Mouse (Mus musculus): ENCODE results near the gene Slc9a9. TPM values are rescaled to one million over a fixed set of nuclear protein-coding genes. Genes with fewer than 3 reads are reported as not detected.
A peak's percentile ranks its signal among the peaks of the same experiment; 100 is the strongest.

Gene Slc9a9
- polyA plus RNA-seq, 1 experiment from 2014 or later = 4.9 TPM

- no peak overlapping the region for H3K4me2 ChIP-seq (replicated peaks)
- H3K27ac ChIP-seq = no peak overlapping the region
- 58% methylated on average over 12 of the region's 12 CpGs for WGBS
- H3K36me3 ChIP-seq = no peaks in the 10 kb centered on the region
- H3K9ac ChIP-seq = no peak overlapping the region
- H3K27me3 ChIP-seq = no peaks in the 10 kb centered on the region
- peaks cover 24% of the 10 kb centered on the region for H3K4me1 ChIP-seq
- no peaks in the 10 kb centered on the region for H3K9me3 ChIP-seq (replicated peaks)
- H3K4me3 ChIP-seq = no peak overlapping the region
- no peak for ATAC-seq (ENCODE audit: low FRiP score)
Observed at GRCm38 (mm10) chr9:95075856-95076255, 406.1 kb downstream of the Slc9a9 start.

- Histone ChIP-seq H3K9ac (no peak overlapping the region), H3K4me2 (replicated peaks) (no peak overlapping the region), H3K27me3 (no peaks in the 10 kb centered on the region), H3K27ac (no peak overlapping the region), H3K9me3 (replicated peaks) (no peaks in the 10 kb centered on the region), H3K36me3 (no peaks in the 10 kb centered on the region), H3K4me3 (no peak overlapping the region), H3K4me1 (peaks cover 16% of the 10 kb centered on the region)
- 74% methylated on average over 5 of the region's 5 CpGs for WGBS
- peak; percentile 54 for ATAC-seq (ENCODE audit: low FRiP score)
Observed at GRCm38 (mm10) chr9:95077938-95078337, 408.2 kb downstream of the Slc9a9 start.

GRCm38 (mm10) chr9:95078626-95079025 is 408.9 kb downstream of the Slc9a9 start:
- H3K36me3 ChIP-seq = no peaks in the 10 kb centered on the region
- peaks cover 13% of the 10 kb centered on the region for H3K4me1 ChIP-seq
- H3K9ac ChIP-seq = no peak overlapping the region
- H3K4me3 ChIP-seq = no peak overlapping the region
- no peaks in the 10 kb centered on the region for H3K9me3 ChIP-seq (replicated peaks)
- 58% methylated on average over 3 of the region's 3 CpGs for WGBS
- no peak overlapping the region for H3K27ac ChIP-seq
- ATAC-seq (ENCODE audit: low FRiP score) = no peak
- no peaks in the 10 kb centered on the region; the same call in 1 of the 2 replicates for H3K27me3 ChIP-seq
- H3K4me2 ChIP-seq (replicated peaks) = no peak overlapping the region

- Histone ChIP-seq H3K36me3 (no peaks in the 10 kb centered on the region), H3K9me3 (replicated peaks) (no peaks in the 10 kb centered on the region), H3K27ac (no peak overlapping the region), H3K4me3 (no peak overlapping the region), H3K4me2 (replicated peaks) (no peak overlapping the region), H3K4me1 (peaks cover 9% of the 10 kb centered on the region; the same call in 1 of the 2 replicates), H3K27me3 (no peaks in the 10 kb centered on the region; the same call in 1 of the 2 replicates), H3K9ac (no peak overlapping the region)
- no peak for ATAC-seq (ENCODE audit: low FRiP score)
Observed at GRCm38 (mm10) chr9:95079951-95080350, 410.2 kb downstream of the Slc9a9 start.

- no peaks in the 10 kb centered on the region for H3K9me3 ChIP-seq (replicated peaks)
- no peak overlapping the region for H3K9ac ChIP-seq
- no peak overlapping the region for H3K27ac ChIP-seq
- H3K27me3 ChIP-seq = no peaks in the 10 kb centered on the region; the same call in 1 of the 2 replicates
- ATAC-seq (ENCODE audit: low FRiP score) = no peak
- WGBS = 43% methylated on average over 8 of the region's 8 CpGs
- H3K36me3 ChIP-seq = no peaks in the 10 kb centered on the region
- H3K4me2 ChIP-seq (replicated peaks) = no peak overlapping the region
- H3K4me1 ChIP-seq = 0 out of 2 replicates have a peak, but pooled peaks cover 3% of the 10 kb centered on the region
- no peak overlapping the region for H3K4me3 ChIP-seq
Observed at GRCm38 (mm10) chr9:95086109-95086821, 416.6 kb downstream of the Slc9a9 start.

- Histone ChIP-seq H3K9me3 (replicated peaks) (no peaks in the 10 kb centered on the region), H3K4me3 (no peak overlapping the region), H3K4me2 (replicated peaks) (no peak overlapping the region), H3K4me1 (0 out of 2 replicates have a peak, but pooled peaks cover 3% of the 10 kb centered on the region), H3K27me3 (no peaks in the 10 kb centered on the region; the same call in 1 of the 2 replicates), H3K9ac (no peak overlapping the region), H3K27ac (no peak overlapping the region), H3K36me3 (no peaks in the 10 kb centered on the region)
- ATAC-seq (ENCODE audit: low FRiP score) = no peak
- 93% methylated on average over 4 of the region's 4 CpGs for WGBS
Observed at GRCm38 (mm10) chr9:95088221-95088620, 418.5 kb downstream of the Slc9a9 start.

GRCm38 (mm10) chr9:95089050-95089449 is 419.3 kb downstream of the Slc9a9 start:
- H3K27me3 ChIP-seq = no peaks in the 10 kb centered on the region
- no peaks in the 10 kb centered on the region for H3K36me3 ChIP-seq
- no peak overlapping the region for H3K4me2 ChIP-seq (replicated peaks)
- no peaks in the 10 kb centered on the region for H3K9me3 ChIP-seq (replicated peaks)
- no peak overlapping the region for H3K9ac ChIP-seq
- H3K27ac ChIP-seq = no peak overlapping the region
- H3K4me3 ChIP-seq = no peak overlapping the region
- 26% methylated on average over 6 of the region's 6 CpGs for WGBS
- peak; percentile 70 for ATAC-seq (ENCODE audit: low FRiP score)
- H3K4me1 ChIP-seq = 0 out of 2 replicates have a peak, but pooled peaks cover 3% of the 10 kb centered on the region

GRCm38 (mm10) chr9:95096486-95096885 is 426.8 kb downstream of the Slc9a9 start:
- no peaks in the 10 kb centered on the region for H3K4me1 ChIP-seq
- no peaks in the 10 kb centered on the region for H3K9me3 ChIP-seq (replicated peaks)
- no peaks in the 10 kb centered on the region for H3K27me3 ChIP-seq
- 95% methylated on average over 3 of the region's 3 CpGs for WGBS
- H3K4me3 ChIP-seq = no peak overlapping the region
- H3K27ac ChIP-seq = no peak overlapping the region
- no peak for ATAC-seq (ENCODE audit: low FRiP score)
- no peak overlapping the region for H3K9ac ChIP-seq
- no peak overlapping the region for H3K4me2 ChIP-seq (replicated peaks)
- H3K36me3 ChIP-seq = no peaks in the 10 kb centered on the region

- H3K36me3 ChIP-seq = no peaks in the 10 kb centered on the region
- WGBS = 90% methylated on average over 6 of the region's 6 CpGs
- H3K9me3 ChIP-seq (replicated peaks) = no peaks in the 10 kb centered on the region
- H3K4me1 ChIP-seq = no peaks in the 10 kb centered on the region
- no peak overlapping the region for H3K4me3 ChIP-seq
- H3K27ac ChIP-seq = no peak overlapping the region
- no peak overlapping the region for H3K9ac ChIP-seq
- H3K27me3 ChIP-seq = no peaks in the 10 kb centered on the region
- H3K4me2 ChIP-seq (replicated peaks) = no peak overlapping the region
- ATAC-seq (ENCODE audit: low FRiP score) = no peak
Observed at GRCm38 (mm10) chr9:95105768-95106167, 436.1 kb downstream of the Slc9a9 start.

GRCm38 (mm10) chr9:95109799-95110198 is 440.1 kb downstream of the Slc9a9 start:
- ATAC-seq (ENCODE audit: low FRiP score) = no peak
- H3K4me2 ChIP-seq (replicated peaks) = no peak overlapping the region
- H3K36me3 ChIP-seq = no peaks in the 10 kb centered on the region
- H3K4me1 ChIP-seq = no peaks in the 10 kb centered on the region
- no peaks in the 10 kb centered on the region for H3K9me3 ChIP-seq (replicated peaks)
- no peak overlapping the region for H3K27ac ChIP-seq
- no peak overlapping the region for H3K4me3 ChIP-seq
- H3K9ac ChIP-seq = no peak overlapping the region
- H3K27me3 ChIP-seq = no peaks in the 10 kb centered on the region

- Histone ChIP-seq H3K9ac (no peak overlapping the region), H3K4me2 (replicated peaks) (no peak overlapping the region), H3K4me1 (no peaks in the 10 kb centered on the region), H3K4me3 (no peak overlapping the region), H3K36me3 (no peaks in the 10 kb centered on the region), H3K27ac (no peak overlapping the region), H3K9me3 (replicated peaks) (no peaks in the 10 kb centered on the region), H3K27me3 (no peaks in the 10 kb centered on the region)
- WGBS = 61% methylated on average over 5 of the region's 5 CpGs
- no peak for ATAC-seq (ENCODE audit: low FRiP score)
Observed at GRCm38 (mm10) chr9:95110768-95111167, 441.1 kb downstream of the Slc9a9 start.

GRCm38 (mm10) chr9:95111732-95112131 is 442.0 kb downstream of the Slc9a9 start:
- Histone ChIP-seq H3K4me2 (replicated peaks) (no peak overlapping the region), H3K9me3 (replicated peaks) (no peaks in the 10 kb centered on the region), H3K36me3 (no peaks in the 10 kb centered on the region), H3K4me1 (no peaks in the 10 kb centered on the region), H3K4me3 (no peak overlapping the region), H3K9ac (no peak overlapping the region), H3K27ac (no peak overlapping the region), H3K27me3 (no peaks in the 10 kb centered on the region)
- ATAC-seq (ENCODE audit: low FRiP score) = no peak
- WGBS = 90% methylated on average over 1 of the region's 1 CpGs
